Mouse (Mus musculus) lung, postnatal 0 days (tissue): ENCODE data around the gene Clip4.

ENCODE experiments used
- CTCF ChIP-seq: IDR thresholded peaks from 2 replicates; pipeline ENCODE4 v1.5.1; 2016; ENCODE audit warnings: antibody characterized with exemption, mild to moderate bottlenecking
- EP300 ChIP-seq: IDR thresholded peaks from 2 replicates; pipeline ENCODE4 v1.6.1; 2016; ENCODE audit warnings: antibody characterized with exemption, mild to moderate bottlenecking, control low read depth

DNA sequence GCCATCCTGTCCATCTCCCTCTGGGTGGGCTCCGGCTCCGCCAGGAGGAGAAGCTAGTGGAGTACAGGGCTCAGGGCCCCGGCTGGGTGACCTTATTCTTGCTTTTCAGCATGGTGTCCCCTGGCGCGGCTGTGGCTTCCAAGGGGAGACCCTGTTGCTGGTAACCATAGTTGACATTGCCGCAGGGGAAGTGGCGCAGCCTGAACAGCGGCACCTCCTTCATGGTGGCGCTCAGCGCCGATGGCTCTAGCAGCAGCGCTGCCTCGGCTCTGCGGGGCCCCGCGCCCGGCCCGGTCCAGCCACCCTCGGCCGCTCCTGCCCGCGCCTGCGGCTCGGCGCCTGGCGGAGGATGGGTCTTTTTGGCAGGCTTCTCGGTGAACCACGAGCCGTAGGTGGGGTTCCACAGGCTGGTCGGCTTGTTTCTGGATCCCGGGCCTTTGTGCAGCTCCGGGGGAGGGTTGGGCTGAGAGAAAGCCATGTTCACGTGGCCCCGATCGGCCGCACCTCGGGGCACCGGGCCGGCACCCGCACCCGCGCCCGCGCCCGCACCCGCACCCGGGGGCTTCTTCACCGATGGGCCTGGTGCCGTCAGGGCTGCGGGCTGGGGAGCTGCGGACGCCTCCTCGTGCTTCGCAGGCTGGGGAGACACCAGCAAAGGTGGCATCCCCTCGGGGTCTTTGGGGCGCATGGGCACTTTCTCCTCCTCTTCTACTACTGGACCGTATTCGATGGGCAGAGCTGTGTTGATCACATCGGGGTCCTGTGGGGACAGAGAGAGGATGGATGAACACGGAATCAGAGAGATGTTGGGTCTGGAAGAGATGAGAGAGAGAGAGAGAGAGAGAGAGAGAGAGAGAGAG lies 101.3 kb downstream of the Clip4 start:
- TF ChIP-seq CTCF (no peak), EP300 (no peak)
